Mouse (Mus musculus) erythroblast, adult 5-6 weeks (primary cell): ENCODE data around the gene Fam71b. TPM values are rescaled to one million over a fixed set of nuclear protein-coding genes. Genes with fewer than 3 reads are reported as not detected.

ENCODE experiments used
- ATAC-seq: replicated peaks from 2 replicates; pipeline ENCODE4 v1.8.0; 2016; ENCODE audit warnings: moderate number of reproducible peaks, mild to moderate bottlenecking, moderate TSS enrichment, inconsistent platforms; ENCODE audit not compliant: poor library complexity, low FRiP score, severe bottlenecking
- total RNA-seq, 2 experiments: library from RNA; stranded (forward) in 1 of 2; stranded (reverse) in 1 of 2; fragments of 150-400 nt in 1 of 2; fragments of 200-764, 138-1000 nt in 1 of 2; gene quantifications; 2 replicates each; pipeline versions ENCODE4 v1.2.3 to v1.2.4; 2015 to 2017; ENCODE audit warnings: low replicate concordance in 2 of 2

Fam71b gene
- total RNA-seq, 2 experiments from 2014 or later: not detected

GRCm38 (mm10) chr11:46380097-46380675 is 16.2 kb upstream of the Fam71b start:
- ATAC-seq: no peak

GRCm38 (mm10) chr11:46382466-46382865 is 13.9 kb upstream of the Fam71b start:
- ATAC-seq: no peak

- ATAC-seq: no peak
Measured at GRCm38 (mm10) chr11:46384925-46385324, 11.4 kb upstream of the Fam71b start.

GRCm38 (mm10) chr11:46386556-46386955 is 9.8 kb upstream of the Fam71b start:
- no peak for ATAC-seq

GRCm38 (mm10) chr11:46387061-46387460 is 9.3 kb upstream of the Fam71b start:
- no peak for ATAC-seq

- no peak for ATAC-seq
Measured at GRCm38 (mm10) chr11:46388438-46388837, 7.9 kb upstream of the Fam71b start.

DNA sequence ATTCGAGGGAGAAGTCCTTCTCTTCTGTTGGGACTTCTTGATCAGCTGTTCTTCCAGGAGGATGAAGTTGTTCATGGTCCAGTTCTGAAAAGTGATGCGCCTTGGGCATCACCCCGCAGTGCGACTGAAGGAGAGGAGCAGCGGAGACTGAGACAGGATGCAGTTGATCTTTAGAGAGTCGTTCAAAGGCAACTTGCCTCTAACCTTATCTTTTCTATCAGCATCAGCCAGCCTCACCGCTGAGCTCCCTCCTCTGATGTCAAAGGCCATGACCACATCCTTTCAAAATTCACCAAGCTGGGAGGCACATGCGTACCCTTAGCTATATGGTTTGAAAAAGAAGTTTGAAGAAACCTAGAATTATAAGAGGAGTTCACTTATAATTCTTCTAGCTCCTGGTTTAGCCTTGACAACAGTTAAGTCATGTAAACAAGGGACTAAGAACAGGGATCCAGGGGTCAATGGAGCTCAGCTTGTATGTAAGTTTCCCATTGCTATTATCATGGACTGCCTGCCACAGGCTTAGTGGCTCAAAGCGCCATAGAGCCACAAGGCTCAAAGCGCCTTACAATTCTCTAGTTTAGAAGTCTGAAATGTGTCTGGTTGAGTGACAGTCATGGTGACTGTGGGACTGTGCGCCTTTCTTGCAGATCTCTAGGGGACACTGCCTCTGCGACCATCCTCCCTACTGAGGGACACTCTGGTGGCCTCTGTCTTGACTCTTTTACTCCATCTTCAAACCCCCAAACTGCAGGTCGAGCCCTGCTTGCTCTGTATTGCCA is 6.8 kb upstream of the Fam71b start, which contains the start of gene Itk:
Gene Itk, minus strand, starts transcription at position 180 of the 782 bp plus-strand sequence.
- no peak for ATAC-seq

DNA sequence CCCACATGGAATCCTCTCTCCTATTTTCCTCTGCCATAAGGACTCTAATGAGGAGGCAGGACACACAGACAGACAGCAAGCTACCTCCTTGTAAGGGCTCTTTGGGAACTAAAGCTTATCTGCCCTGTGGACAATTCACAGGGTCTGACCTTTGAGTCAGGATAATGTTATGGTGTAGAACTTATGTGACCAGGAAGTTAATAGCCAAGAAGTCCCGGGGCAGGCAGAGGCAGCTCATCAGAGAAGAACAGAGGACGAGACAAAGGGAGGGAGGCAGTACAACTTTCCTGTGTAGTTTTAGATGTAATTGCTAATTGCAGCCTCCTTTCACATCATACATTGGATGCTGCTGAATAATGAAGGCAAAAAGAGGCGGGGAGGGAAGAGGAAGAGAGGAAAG is 5.7 kb upstream of the Fam71b start:
- ATAC-seq: no peak

GRCm38 (mm10) chr11:46392890-46393289 is 3.5 kb upstream of the Fam71b start:
- ATAC-seq: no peak

- no peak for ATAC-seq
Measured at GRCm38 (mm10) chr11:46393413-46393812, 2.9 kb upstream of the Fam71b start.

- no peak for ATAC-seq
Measured at GRCm38 (mm10) chr11:46395088-46395487, 1.3 kb upstream of the Fam71b start.

- no peak for ATAC-seq
Measured at GRCm38 (mm10) chr11:46395698-46396097, 661 bp upstream of the Fam71b start.

DNA sequence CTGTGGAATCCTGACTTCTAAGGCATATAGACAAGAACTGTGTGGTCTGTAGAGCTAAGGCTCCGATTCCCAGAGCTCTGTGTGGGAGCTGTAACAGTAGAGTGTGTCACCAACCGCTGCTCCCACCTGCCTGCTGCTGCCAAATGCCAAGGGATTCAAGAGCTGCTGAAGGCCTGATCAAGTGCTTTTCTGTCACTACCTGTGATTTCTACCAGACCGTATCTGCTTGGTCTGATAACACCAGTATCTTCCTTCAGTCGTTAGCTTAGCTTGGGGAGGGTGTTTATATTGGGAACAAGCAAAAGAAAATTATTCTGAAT is 461 bp downstream of the Fam71b start:
- no peak for ATAC-seq

GRCm38 (mm10) chr11:46397900-46398299 is 1.5 kb downstream of the Fam71b start:
- ATAC-seq: no peak

DNA sequence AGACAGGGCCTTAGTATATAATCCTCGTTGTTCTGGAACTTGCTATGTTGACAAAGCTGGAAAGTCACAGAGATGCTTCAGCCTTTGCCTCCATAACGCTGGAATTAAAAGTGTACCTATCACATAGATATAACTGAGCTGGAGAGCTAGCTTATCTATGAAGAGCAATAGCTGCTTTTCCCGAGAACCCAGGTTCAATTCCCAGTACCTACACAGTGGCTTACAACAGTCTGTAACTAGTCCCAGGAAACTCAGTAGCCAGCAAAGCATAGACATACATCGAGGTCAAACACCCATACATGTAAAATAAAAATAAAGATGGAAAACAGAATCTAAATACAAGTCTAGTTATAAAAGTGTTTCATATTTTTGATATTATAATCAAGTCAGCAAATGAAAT is 2.1 kb downstream of the Fam71b start:
- ATAC-seq: no peak

DNA sequence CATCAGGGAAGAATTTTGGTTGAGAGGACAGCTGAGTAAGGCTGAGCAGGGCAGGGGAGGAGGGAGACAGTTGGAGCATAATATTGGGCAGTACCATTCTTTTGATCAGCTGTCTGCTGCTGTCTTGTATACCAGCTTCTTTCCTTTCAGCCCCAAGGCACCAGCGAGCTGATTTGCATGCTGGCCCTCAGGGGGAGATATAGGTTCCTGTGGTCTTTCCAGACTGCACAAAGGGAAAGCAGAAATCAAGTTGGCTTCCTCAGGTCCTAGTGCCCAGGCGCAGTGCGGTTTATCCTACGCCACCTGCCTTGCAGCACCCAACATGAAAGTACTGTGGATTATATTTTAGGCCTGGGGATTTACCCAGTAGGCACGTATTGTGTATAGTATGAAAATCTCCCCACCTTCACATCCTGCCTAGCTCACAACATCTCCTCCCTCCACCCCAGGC is 2.6 kb downstream of the Fam71b start:
- ATAC-seq: no peak

DNA sequence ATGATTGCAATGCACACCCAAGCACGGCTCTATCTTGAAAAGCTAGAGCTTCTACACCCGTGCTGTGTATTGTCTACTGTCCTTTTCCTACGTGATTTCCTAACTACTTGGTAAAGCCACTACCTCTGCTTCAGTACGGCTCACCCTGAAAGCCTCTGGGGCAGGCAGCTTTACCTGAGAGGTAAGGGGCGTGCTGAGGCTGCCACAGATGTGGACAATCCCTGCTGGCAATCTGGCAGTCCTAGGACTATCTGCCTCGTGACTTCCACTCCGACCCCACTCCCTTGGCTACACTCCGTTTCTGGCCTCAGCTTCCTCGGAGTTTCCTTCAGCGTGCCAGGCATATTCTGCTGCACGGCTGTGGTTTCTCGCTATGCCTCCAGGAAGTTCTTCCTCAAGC is 5.2 kb downstream of the Fam71b start:
- ATAC-seq: no peak

- ATAC-seq: no peak
Measured at GRCm38 (mm10) chr11:46404986-46405385, 8.6 kb downstream of the Fam71b start.

DNA sequence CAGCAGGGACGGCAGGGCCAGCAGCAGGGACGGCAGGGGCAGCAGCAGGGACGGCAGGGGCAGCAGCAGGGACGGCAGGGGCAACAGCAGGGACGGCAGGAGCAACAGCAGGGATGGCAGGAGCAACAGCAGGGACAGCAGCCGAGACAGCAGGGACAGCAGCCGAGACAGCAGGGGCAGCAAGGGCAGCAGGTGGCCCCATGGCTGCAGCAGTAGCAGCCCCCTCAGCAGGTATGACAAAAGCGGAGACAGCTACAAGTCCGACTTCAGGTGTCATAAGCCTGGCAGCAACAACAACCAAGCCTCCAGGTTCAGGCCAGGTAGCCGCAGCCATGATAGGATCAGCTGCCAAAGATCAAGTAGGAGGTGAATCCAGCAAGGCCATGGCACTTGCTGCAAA is 10.4 kb downstream of the Fam71b start:
- no peak for ATAC-seq

GRCm38 (mm10) chr11:46410018-46410563 is 13.7 kb downstream of the Fam71b start:
- peak; percentile 55; the same call in 1 of the 2 replicates for ATAC-seq

DNA sequence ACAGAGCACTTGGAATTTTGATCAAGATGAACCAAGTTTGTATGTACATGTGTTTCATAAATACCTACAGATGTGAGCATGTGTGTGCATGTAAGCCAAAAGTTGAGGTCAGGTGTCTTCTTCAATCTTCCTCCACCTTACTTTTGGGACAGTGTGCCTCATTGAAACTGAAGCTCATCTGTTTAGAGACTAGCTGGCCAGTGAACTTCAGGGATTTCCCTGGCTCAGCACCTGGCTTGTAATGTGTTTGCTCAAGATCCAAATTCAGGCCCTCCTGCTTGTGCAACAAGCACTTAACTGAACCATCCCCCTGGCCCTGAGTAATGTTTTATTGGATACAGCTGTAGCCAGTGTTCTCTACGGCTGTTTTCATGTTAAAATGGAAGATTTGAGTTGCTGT is 22.1 kb downstream of the Fam71b start:
- ATAC-seq: no peak
